Mouse (Mus musculus): Measurements from ENCODE around the gene Mbd3.
A peak's percentile ranks its signal among the peaks of the same experiment; 100 is the strongest.

The Mbd3 gene

DNA sequence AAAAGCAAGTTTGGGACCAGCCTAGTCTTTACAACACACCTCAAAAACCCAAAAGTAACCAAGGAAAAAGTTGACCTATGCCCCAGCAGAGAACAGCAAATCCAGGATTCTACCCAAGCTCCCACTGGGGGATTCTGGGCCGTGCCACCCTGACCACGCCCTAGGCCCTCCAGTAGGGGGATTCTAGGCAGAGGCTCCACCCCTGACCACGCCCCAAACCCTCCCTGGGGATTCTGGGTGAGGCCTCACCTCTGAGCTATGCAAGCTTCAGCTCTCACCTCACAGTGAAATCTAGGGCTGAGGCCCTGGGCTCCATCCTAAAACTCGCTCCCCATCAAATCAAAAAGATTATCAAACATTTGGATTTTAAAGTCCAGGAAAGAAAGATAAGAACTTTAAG lies 24.2 kb upstream of the Mbd3 start:
- no peak for DNase-seq (ENCODE audit: low spot score)

DNA sequence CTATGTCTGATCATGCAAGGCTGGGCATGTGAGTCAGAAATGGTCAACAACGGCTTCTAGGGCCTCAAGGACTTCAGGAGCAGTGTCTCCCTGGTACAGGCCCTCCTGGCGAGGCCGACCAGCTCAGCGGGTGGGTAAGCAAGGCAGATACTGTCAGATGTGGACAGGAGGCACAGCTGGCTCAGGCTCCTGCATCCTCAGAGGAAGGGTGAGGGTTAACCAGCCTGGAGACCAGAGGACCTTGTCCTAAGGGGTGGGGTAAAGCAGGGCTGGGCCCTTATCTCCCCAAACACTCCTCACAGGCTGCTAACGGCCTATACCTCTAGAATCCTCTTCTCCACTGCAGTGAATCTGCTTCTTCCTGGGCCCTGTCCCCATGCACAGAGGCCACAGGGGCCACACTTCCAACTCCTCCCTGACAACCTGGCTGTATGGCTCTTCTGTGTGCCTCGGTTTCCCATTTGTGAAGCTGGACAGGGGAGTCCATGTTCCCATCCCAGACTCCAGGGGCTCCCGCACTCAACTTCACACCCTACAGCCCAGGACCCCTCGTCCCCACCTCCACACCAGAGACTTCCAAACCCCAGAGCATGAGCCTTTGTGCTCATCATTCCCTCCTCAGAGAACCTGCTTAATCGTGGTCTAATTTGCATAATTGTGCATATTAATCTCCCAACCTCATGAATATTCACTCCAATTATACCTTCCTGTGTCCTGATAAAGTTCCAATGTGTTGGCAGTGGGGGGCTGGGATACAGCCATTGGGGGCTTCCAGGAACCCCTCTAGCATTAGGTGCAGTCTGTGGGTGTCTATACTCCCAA lies 22.5 kb upstream of the Mbd3 start:
- DNase-seq (ENCODE audit: low spot score) = no peak

DNA sequence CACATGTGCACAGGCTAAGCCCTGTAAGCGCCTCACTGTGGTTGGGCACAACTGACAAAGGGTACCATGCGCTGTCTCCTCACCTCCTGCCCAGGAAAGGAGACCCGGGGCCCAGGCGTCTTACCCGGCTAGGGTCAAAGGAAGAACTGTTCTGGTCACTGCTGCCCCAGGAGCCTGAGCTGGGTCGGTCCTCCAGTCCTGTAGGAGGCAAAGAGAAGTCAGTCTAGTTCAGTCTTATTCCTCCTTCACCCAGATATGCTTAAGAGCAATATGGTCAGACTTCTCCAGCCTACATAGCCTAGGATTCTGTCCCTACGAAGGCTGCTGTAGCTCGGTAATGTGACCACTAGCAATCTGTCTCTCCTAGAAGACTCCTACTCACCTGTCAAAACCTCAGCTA lies 21.9 kb upstream of the Mbd3 start:
- no peak for DNase-seq (ENCODE audit: low spot score)

DNA sequence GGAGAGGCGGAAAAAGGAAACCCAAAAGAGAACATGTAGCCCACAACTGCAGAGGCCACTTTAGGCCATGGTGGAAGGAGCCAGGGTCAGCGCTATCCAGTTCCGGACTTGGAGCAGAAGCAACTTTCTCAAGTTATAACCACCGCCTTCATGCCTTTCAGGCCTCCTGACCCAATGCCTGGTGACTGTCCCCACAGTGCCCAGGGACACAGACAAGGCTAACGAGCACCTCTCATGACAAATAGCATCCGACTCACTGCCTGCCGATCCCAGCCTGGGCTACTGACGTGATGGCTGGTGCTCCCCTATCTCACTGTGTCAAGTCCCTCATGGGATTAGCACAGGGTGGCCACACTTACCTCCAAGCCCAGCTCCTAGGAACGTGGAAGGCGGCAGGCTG lies 21.4 kb upstream of the Mbd3 start:
- DNase-seq (ENCODE audit: low spot score) = no peak

- no peak for DNase-seq (ENCODE audit: low spot score)
These were observed 20.1 kb upstream of the Mbd3 start for GRCm38 (mm10) chr10:80419419-80419818.

DNA sequence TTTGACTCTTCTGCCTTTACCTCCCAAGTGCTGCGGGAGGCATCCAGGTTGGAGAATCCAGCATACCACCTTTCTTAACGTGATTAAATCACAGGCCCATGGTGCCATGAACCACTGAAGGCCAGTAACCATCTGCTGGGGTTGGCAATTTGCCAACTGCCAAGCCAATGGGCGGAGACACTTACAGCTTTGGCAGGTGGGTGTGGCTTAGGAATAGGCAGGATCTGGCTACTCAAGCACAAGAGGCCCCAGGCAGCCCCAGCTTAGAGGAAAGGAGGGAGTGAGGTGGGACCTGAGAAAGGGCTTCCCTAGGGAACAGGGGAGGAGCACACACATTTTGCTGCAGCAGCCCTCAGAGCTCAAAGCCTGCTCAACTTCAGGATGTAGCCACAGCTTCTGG lies 19.0 kb upstream of the Mbd3 start:
- no peak for DNase-seq (ENCODE audit: low spot score)

DNA sequence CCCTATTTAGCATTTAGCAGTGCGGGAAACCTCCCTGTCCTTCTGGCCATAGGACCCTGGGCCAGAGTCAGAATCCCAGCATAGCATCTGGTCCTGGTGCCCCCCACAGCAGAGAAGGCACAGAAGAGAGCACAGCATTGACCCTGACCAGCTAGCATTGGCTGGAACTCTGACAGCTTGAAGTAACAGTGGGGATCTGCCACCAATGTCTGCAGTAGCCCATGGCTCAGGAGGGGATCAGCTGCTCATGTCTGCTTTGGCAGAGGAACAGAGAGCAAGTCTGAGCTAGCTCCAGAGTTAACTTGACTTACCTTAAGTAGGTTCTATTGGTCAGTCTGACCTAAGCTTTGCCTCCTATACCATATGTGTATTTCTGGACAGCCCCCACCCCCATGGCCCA lies 18.5 kb upstream of the Mbd3 start:
- DNase-seq (ENCODE audit: low spot score) = no peak

DNA sequence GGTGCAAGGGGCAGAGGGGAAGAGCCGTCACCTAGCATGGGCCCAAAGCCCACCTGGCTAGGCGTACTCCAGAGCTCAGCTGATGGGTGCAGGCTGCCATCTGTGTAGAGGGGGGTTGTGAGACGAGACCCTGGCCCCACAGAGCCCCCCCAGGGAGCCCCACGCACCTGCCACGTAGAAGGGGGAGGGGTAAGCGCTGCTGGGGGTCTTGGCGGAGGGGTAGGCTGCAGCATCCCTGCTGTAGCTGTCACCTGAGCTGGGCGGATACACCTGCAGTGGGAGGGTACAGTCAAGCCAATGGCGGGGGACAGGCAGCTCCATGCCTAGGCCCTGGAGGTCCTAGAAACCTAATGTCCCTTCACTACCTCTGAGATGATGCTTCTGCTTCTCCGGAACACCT lies 18.0 kb upstream of the Mbd3 start:
- DNase-seq (ENCODE audit: low spot score) = no peak

DNA sequence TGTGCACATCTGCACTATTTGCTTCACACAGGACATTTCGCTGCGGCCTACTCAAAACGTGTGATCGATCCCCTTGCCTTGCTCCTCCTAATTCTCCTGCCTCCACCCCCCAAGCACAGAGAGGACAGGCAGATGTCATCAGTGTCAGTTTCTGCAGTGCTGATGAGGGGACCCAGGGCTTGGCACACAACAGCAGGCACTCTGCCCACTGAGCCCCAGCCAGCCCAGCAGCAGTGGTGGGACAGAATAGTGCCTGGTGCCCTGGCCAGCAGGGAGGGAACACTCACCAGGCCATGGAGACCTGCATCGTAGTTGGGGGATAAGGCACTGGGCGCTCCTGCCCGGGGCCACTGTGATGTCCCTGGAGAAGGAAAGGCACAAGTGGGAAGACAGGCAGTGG lies 16.2 kb upstream of the Mbd3 start:
- DNase-seq (ENCODE audit: low spot score) = no peak

GRCm38 (mm10) chr10:80412656-80413541 lies 13.5 kb upstream of the Mbd3 start:
- DNase-seq (ENCODE audit: low spot score) = peak; percentile 61

- DNase-seq (ENCODE audit: low spot score) = no peak
These were observed 8.6 kb upstream of the Mbd3 start for GRCm38 (mm10) chr10:80407924-80408323.

GRCm38 (mm10) chr10:80406684-80407501 lies 7.5 kb upstream of the Mbd3 start, which contains the start of gene Uqcr11:
TSS of gene Uqcr11 (minus strand) at chr10:80406830.
- DNase-seq (ENCODE audit: low spot score) = peak; percentile 91

DNA sequence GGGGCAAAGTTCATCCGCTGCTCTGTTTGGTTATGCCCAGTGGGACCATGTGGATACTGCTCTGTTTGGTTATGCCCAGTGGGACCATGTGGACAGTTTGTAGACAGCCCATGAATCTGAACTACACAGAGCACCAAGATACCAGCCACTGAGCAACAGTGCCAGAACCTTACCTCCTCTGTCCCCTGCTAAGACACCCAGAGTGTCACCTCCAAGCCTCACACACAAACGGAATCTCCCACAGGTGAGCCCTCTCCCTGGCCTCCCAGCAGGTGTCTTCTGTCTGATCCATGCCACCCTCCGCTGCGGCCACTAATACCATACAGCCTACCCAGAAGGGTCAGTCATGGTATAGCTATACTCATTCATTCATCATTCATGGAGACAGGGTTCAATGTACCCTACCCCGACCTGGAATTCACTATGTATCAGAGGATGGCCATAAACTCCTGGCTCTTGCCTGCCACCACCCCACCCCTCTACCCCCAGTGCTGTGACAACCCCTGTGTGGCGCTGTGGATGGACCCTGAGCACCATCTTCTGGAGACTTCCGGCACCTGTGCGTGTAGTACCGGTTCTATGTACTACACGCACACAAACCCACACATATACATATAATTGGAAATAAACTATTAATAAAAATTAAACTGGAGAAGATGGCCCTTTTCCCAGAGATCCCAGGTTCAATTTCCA lies 6.3 kb upstream of the Mbd3 start:
- no peak for DNase-seq (ENCODE audit: low spot score)

DNA sequence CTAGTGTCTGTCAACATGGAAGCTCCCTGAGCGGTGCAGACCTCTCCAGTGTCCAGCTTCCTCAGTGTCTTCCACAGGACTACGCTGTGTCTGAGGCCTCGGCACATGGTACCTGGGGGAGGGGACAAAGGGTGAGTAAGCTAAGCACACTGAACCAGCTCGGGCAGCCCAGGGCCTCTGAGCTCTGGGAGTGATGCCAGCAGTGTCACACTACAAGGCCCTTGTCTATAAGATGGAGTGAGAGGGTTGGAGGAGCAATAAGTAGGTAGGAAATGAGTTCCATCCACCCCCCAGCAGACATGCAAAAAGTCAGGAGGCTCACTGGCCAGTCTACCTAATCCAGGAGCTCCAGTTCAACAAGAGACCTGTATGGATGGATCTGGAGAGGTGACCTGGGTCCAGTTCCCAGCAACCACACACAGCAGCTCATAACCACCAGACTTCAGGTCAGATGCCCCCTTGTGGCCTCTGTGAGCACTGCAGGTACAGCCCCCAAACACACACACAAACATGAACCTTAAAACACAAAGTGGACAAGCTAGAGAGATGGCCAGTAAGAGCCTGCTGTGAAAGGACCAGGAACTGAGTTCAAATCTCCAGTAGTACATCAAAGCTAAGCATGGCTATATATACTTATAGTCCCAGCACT lies 3.8 kb upstream of the Mbd3 start:
- DNase-seq (ENCODE audit: low spot score) = peak; percentile 56

GRCm38 (mm10) chr10:80400704-80401161 lies 1.4 kb upstream of the Mbd3 start:
- no peak for DNase-seq (ENCODE audit: low spot score)

DNA sequence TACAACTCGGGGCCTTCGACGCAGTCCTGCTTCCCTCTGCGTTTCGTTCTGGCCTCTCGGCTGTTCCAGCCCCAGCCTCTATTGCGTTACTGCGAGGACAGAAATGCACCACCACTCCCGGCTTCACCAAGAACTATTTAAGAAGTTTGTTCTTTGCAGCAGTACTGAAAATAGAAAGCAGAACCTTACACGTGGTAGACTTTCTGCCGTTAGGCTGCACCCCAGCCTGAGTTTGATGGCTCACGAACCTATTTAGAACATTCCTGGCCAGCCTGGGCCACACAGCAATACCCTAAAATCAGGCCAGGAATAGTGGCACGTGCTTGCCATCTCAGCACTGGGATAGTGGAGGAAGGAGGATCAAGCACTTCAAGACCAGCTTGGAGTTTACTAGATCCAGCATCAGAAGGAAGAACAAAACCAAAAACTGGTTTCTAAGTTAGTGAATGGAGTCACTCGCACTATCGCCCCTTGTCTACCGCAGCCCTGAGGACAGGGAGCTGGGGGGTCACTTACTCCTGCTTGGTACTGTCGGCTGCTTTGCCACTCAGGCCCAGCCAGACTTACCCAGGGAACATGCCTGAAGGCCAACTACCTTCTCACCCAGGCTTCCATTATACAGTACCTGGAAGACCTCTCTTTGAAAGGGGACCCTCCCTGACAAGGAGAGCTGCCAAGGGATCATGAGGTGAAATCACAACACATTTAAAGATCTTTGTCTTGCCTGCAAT lies 788 bp upstream of the Mbd3 start:
- DNase-seq (ENCODE audit: low spot score) = no peak

GRCm38 (mm10) chr10:80398719-80399190 lies 595 bp downstream of the Mbd3 start:
- DNase-seq (ENCODE audit: low spot score) = peak; percentile 98

- no peak for DNase-seq (ENCODE audit: low spot score)
These were observed 1.2 kb downstream of the Mbd3 start for GRCm38 (mm10) chr10:80398174-80398535.

DNA sequence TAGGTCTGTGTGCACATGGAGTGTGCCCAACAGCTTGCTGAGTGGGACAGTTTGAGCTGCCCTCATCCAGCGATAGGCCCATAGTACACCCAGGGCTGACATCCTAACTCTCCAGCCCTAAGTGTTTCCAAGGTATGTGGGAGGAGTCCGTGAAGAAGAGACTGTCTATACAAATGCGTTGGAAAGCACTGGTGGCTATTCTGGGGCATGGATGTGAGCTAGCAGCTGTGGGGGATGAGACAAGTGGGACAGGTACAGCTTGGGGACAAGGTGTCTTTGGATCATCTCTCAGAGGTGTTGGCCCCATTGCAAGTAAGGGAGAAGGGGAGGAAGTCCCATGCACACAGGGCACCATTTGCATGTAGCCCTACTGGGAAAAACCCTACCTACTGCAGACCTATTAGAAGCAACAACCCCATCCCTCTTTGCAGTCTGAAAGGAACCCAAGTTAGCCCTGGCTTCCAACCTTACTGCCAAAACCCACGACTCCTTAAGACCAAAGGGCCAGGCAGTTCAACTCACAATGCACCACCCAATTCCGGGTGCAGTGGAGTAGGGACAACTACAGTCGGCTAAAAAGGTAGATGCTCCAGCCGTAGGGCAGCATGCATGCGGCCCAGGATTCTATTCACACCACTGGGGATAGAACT lies 1.7 kb downstream of the Mbd3 start:
- DNase-seq (ENCODE audit: low spot score) = no peak
